Mouse (Mus musculus) gastrocnemius, adult 8-10 months (tissue): ENCODE data around the gene Ubald1. TPM values are rescaled to one million over a fixed set of nuclear protein-coding genes. Genes with fewer than 3 reads are reported as not detected.

Source experiments
- total RNA-seq, 4 experiments: library from RNA; stranded (reverse); gene quantifications; 2 replicates each; pipeline ENCODE4 v1.2.4; 2022

Ubald1 gene
- total RNA-seq, 4 experiments from 2014 or later = 28.6 to 40.8 (median 34.3) TPM

Other genes with a start within 250 kb of the Ubald1 start
- gene Vasn, start 240.4 kb downstream of the Ubald1 start, total RNA-seq = 1 to 10 TPM; 2.5 to 4.3 (median 3.9) TPM
- gene Dnaja3, start 240.3 kb downstream of the Ubald1 start, total RNA-seq = 100 to 1,000 TPM in 1 of 4 experiments, 10 to 100 TPM in 3; 99.4 to 103 (median 99.8) TPM
- gene Coro7, start 200.5 kb downstream of the Ubald1 start, total RNA-seq = 10 to 100 TPM; 11.7 to 15.1 (median 14.0) TPM
- 1 to 10 TPM; 1.9 to 3.3 (median 2.8) TPM for gene Nmral1, start 161.0 kb downstream of the Ubald1 start, total RNA-seq
- gene Hmox2, start 154.0 kb downstream of the Ubald1 start, total RNA-seq = 10 to 100 TPM; 38.6 to 42.3 (median 41.9) TPM
- 10 to 100 TPM; 68.2 to 77.8 (median 71.6) TPM for gene Cdip1, start 90.0 kb downstream of the Ubald1 start, total RNA-seq
- gene 4930562C15Rik, start 44.9 kb downstream of the Ubald1 start, total RNA-seq = not detected
- gene Mgrn1, start 5.9 kb upstream of the Ubald1 start, total RNA-seq = 10 to 100 TPM; 52.1 to 66.7 (median 55.3) TPM
- 10 to 100 TPM; 10.0 to 12.9 (median 12.7) TPM for gene Nudt16l1, start 58.4 kb upstream of the Ubald1 start, total RNA-seq
- 10 to 100 TPM in 3 of 4 experiments, 1 to 10 TPM in 1; 8.1 to 14.2 (median 12.0) TPM for gene Anks3, start 83.9 kb upstream of the Ubald1 start, total RNA-seq
- not detected for gene Sept12, start 117.5 kb upstream of the Ubald1 start, total RNA-seq
- gene Smim22, start 127.0 kb upstream of the Ubald1 start, total RNA-seq = not detected
- gene Rogdi, start 133.2 kb upstream of the Ubald1 start, total RNA-seq = 1 to 10 TPM; 4.4 to 7.8 (median 6.0) TPM
- gene Glyr1, start 169.5 kb upstream of the Ubald1 start, total RNA-seq = 10 to 100 TPM; 31.2 to 34.1 (median 33.6) TPM
- gene Ubn1, start 169.7 kb upstream of the Ubald1 start, total RNA-seq = 10 to 100 TPM; 21.9 to 25.6 (median 23.0) TPM